Mouse (Mus musculus) layer of hippocampus, adult 11-12 months (tissue): ENCODE measurements at regions not wholly inside any gene's neighbourhood (a gene's known extent, or its start where the extent isn't known, plus 50 kb on each side); places are given as distances from the start of the nearest gene placed in this dataset.

Experiments used
- DNase-seq: peaks from one replicate; pipeline ENCODE4 v3.0.0; 2022; ENCODE audit warnings: low spot score

DNA sequence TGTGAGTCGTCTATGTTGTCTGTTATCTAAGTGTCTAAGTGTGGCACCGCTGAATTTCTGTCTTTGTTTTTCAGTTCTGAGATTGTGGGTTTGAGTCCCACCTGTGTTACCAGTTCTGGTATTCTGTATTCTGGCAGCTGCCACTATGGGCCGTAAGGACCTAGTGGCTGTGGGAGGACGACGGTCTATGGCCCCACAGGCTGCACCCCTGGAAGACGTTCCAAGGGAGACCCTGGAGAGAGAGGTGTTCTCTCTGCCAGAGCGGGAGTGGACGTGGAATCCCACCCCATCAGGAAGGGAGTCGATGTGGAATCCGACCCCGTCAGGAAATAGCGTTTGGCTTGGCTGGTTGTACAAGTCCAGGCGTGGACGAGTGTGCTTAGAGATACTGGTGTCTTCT, 53.2 kb upstream of the Btbd35f2 start:
- DNase-seq, result peak; percentile 1
